Mouse (Mus musculus): ENCODE data around the gene Myl3.

DNA sequence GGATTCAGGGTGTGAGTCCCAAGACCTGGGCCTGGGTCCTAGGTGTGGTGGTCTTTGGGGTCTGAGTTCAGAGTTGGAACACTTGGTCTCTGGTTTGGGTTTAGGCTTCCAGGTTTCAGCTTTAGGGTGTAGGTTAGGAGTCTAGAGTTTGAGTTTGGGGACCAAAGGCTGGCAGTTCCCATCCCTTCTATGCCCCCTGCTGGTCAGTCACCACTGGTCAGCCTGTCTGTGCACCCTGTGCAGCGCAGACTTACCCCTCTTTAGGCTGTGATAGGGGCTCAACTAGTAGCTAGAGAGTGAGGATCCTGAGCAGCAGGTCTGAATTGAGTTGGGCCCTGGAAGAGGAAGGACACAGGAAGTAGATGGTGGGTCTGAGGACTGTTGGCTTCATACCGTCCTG, 17.6 kb downstream of the Myl3 start:
- TF ChIP-seq POLR2A (IDR thresholded peaks at IDR 0.05; ENCODE audit: borderline replicate concordance, low read depth, low read length) (no peak), CTCF (IDR thresholded peaks at IDR 0.05; ENCODE audit: low read depth, low read length) (peak; percentile 72; the same call in 1 of the 2 replicates)
